Mouse (Mus musculus): Measurements from ENCODE around the gene Plaur. TPM values are rescaled to one million over a fixed set of nuclear protein-coding genes. Genes with fewer than 3 reads are reported as not detected.

The Plaur gene
- polyA plus RNA-seq, 1 experiment from 2014 or later: 2.1 TPM

DNA sequence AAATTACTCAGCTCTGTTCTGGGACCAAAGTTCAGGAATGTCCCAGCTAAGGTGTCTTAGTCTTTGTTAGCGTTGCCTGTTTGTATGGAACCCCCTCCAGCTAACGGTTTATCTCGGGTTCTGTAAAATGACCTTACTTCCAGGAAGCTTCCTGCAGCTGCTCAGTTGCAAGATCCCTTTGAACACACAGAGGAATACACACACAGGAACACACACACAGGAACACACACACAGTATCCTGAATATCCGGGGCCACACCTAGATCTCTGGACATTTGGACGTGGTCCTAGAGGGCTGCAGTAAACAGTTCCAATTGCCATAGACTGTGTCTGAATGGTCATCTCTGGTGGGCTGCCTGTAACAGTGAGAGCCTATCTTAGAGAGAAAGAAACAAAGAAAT, 6.6 kb upstream of the Plaur start:
- no peaks in the 10 kb centered on the region for H3K27me3 ChIP-seq (replicated peaks; ENCODE audit: control insufficient read depth, insufficient read depth, low read length)
- no peaks in the 10 kb centered on the region for H3K36me3 ChIP-seq (ENCODE audit: control insufficient read depth, insufficient read depth)
- H3K4me2 ChIP-seq (ENCODE audit: low read length): no peak overlapping the region
- no peaks in the 10 kb centered on the region for H3K9me3 ChIP-seq (ENCODE audit: control insufficient read depth, low read length)
- no peak overlapping the region for H3K27ac ChIP-seq (ENCODE audit: low read length)
- no peaks in the 10 kb centered on the region for H3K4me1 ChIP-seq (replicated peaks; ENCODE audit: control insufficient read depth, insufficient read depth, low read length)
- H3K9ac ChIP-seq (replicated peaks; ENCODE audit: low read depth, low read length): no peak overlapping the region
- WGBS: 67% methylated on average over 5 of the region's 5 CpGs
- H3K4me3 ChIP-seq (replicated peaks; ENCODE audit: low read length): no peak overlapping the region
- ATAC-seq: no peak

DNA sequence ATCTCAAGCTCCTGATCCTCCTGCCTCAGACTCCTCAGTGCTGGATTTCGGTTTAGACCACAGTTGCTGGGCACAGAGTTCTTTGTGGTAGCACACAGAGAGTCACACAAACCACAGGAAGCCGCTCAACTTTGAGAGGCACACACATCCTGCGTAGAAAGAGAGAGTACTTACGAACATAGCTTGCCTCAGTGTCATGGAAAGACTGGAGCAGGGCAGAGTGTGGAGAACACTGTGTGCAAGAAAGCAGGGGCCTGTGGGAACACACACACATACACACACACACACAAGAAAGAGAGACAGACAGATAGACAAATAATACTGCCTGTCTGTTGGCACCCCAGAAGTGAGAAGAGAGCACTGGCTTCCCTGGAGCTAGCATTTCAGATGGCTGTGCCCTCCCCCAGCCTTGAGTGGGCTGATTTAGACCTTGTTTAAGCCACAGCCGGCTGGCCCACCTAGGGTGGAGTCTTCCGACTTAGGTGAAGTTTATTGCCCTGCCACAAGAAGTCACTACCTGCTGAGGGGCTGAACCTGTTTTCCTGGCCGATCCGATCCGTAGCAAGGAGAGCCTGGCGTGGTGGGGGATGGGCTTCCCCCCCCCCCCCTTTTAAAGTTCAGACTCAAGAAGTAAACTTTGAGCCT, 4.4 kb upstream of the Plaur start:
- H3K27ac ChIP-seq (ENCODE audit: low read length): no peak overlapping the region
- H3K36me3 ChIP-seq (ENCODE audit: control insufficient read depth, insufficient read depth): no peaks in the 10 kb centered on the region
- no peaks in the 10 kb centered on the region for H3K9me3 ChIP-seq (ENCODE audit: control insufficient read depth, low read length)
- H3K27me3 ChIP-seq (replicated peaks; ENCODE audit: control insufficient read depth, insufficient read depth, low read length): peaks cover 2% of the 10 kb centered on the region; the same call in 1 of the 2 replicates
- peaks cover 4% of the 10 kb centered on the region; the same call in 1 of the 2 replicates for H3K4me1 ChIP-seq (replicated peaks; ENCODE audit: control insufficient read depth, insufficient read depth, low read length)
- no peak for ATAC-seq
- no peak overlapping the region for H3K9ac ChIP-seq (replicated peaks; ENCODE audit: low read depth, low read length)
- H3K4me2 ChIP-seq (ENCODE audit: low read length): no peak overlapping the region
- H3K4me3 ChIP-seq (replicated peaks; ENCODE audit: low read length): no peak overlapping the region
- 73% methylated on average over 10 of the region's 10 CpGs for whole genome bisulfite sequencing

DNA sequence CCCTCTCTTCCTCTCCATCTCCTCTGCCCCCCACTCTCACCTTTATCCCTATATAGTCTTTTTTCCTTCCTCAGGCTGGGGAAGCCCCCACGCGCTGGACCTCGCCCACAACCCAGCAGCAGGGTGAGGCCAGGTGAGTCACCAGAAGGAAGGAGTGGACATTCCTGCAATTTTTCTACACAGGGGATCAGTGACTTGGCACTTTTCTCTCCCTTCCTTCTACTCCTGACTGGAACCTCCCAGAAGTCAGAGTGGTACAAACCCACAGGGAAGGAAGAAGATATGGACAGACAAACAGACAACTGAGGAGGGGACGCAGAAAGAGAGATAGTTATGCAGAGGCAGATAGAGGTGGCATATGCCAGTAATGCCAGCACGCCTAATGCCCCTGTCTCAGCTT, 2.8 kb upstream of the Plaur start:
- peaks cover 2% of the 10 kb centered on the region; the same call in 1 of the 2 replicates for H3K27me3 ChIP-seq (replicated peaks; ENCODE audit: control insufficient read depth, insufficient read depth, low read length)
- H3K4me3 ChIP-seq (replicated peaks; ENCODE audit: low read length): no peak overlapping the region
- no peak overlapping the region for H3K4me2 ChIP-seq (ENCODE audit: low read length)
- ATAC-seq: no peak
- H3K36me3 ChIP-seq (ENCODE audit: control insufficient read depth, insufficient read depth): no peaks in the 10 kb centered on the region
- peaks cover 7% of the 10 kb centered on the region; the same call in 1 of the 2 replicates for H3K4me1 ChIP-seq (replicated peaks; ENCODE audit: control insufficient read depth, insufficient read depth, low read length)
- WGBS: 89% methylated on average over 5 of the region's 5 CpGs
- no peak overlapping the region for H3K9ac ChIP-seq (replicated peaks; ENCODE audit: low read depth, low read length)
- no peaks in the 10 kb centered on the region for H3K9me3 ChIP-seq (ENCODE audit: control insufficient read depth, low read length)
- H3K27ac ChIP-seq (ENCODE audit: low read length): no peak overlapping the region

DNA sequence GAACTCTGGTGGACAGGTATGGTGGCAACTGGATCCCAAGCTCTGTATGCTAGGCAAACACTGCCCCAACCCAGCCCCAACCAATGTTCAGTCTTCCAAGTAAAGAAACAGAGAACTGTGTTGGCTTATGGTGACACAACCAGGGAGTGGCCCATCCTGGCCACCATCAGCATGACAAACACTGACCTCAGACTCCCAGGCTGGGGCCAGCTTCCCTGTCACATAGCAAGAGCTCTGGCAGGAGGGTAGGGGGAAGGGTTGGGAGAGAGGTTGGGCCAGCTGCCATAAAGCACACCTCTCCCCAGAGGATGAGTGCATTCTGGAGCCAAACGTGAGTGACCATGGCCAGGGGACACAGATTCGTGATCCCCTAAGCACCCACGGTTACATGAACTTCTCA, 2.4 kb upstream of the Plaur start:
- H3K27ac ChIP-seq (ENCODE audit: low read length): no peak overlapping the region

DNA sequence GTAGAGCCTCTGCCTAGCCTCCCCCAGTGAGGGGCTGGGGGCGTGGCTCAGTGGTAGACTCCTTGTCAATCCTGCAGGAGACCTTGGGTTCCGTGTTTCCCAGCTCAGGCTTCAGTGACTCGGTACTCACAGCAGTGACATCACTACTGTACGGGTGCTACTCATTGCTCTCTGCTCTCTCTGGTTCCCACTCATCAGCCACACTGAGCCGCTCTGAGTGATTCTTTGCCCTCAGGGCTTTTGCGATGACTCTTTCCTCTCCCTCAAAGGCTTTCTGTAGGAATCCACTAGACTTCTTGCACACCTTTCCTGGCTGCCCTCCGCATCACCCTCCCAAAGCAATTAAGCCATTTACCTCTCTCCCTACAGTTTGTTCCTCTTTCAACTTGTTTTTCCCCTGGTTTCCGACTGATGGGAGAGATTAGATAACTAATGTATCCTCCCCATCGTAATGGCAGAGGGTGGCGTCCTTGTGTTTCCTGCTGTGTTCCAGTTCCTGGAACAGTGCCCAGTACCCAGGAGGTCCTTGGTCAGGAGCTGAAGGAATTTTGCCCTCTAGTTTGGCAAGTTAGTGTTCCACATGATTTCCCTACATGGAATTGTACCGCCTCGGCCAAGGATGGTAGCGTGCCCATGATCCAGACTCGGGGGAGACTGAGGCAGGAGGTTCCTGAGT, 770 bp upstream of the Plaur start:
- Histone ChIP-seq H3K27ac (ENCODE audit: low read length) (no peak overlapping the region), H3K9me3 (ENCODE audit: control insufficient read depth, low read length) (no peaks in the 10 kb centered on the region), H3K36me3 (ENCODE audit: control insufficient read depth, insufficient read depth) (no peaks in the 10 kb centered on the region), H3K4me3 (replicated peaks; ENCODE audit: low read length) (no peak overlapping the region), H3K4me1 (replicated peaks; ENCODE audit: control insufficient read depth, insufficient read depth, low read length) (peaks cover 7% of the 10 kb centered on the region; the same call in 1 of the 2 replicates), H3K4me2 (ENCODE audit: low read length) (no peak overlapping the region), H3K9ac (replicated peaks; ENCODE audit: low read depth, low read length) (no peak overlapping the region), H3K27me3 (replicated peaks; ENCODE audit: control insufficient read depth, insufficient read depth, low read length) (peaks cover 2% of the 10 kb centered on the region; the same call in 1 of the 2 replicates)
- 67% methylated on average over 14 of the region's 14 CpGs for WGBS
- no peak for ATAC-seq

More for the DNA sequence above, 2.4 kb upstream of the Plaur start:
- Histone ChIP-seq H3K36me3 (ENCODE audit: control insufficient read depth, insufficient read depth) (no peaks in the 10 kb centered on the region), H3K9me3 (ENCODE audit: control insufficient read depth, low read length) (no peaks in the 10 kb centered on the region), H3K27me3 (replicated peaks; ENCODE audit: control insufficient read depth, insufficient read depth, low read length) (peaks cover 2% of the 10 kb centered on the region; the same call in 1 of the 2 replicates), H3K4me3 (replicated peaks; ENCODE audit: low read length) (no peak overlapping the region), H3K9ac (replicated peaks; ENCODE audit: low read depth, low read length) (no peak overlapping the region), H3K4me1 (replicated peaks; ENCODE audit: control insufficient read depth, insufficient read depth, low read length) (peaks cover 7% of the 10 kb centered on the region; the same call in 1 of the 2 replicates), H3K4me2 (ENCODE audit: low read length) (no peak overlapping the region)
- 76% methylated on average over 3 of the region's 3 CpGs for WGBS
- no peak for ATAC-seq

DNA sequence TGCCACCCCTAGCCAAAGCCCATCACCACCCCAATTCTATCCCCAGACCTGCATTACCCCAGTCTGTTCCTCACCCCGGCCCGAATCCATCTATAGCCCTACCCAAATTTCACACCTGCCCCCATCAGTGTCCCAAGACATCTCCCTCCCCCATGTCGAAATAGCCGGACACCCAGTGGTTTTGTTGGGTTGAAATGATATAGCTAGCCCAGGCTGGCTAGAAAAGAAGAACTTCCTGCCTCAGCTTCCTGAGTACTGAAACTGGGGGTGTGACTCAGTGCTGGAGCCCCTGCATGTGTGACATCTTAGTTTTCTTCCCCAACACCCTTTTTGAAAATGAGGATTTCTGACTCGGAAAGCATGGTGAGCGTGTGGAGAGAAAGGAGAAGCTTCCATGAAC, 4.6 kb downstream of the Plaur start:
- H3K9ac ChIP-seq (replicated peaks; ENCODE audit: low read depth, low read length): no peak overlapping the region
- ATAC-seq: no peak
- H3K27ac ChIP-seq (ENCODE audit: low read length): no peak overlapping the region
- no peaks in the 10 kb centered on the region for H3K9me3 ChIP-seq (ENCODE audit: control insufficient read depth, low read length)
- H3K4me1 ChIP-seq (replicated peaks; ENCODE audit: control insufficient read depth, insufficient read depth, low read length): peaks cover 7% of the 10 kb centered on the region; the same call in 1 of the 2 replicates
- no peak overlapping the region for H3K4me3 ChIP-seq (replicated peaks; ENCODE audit: low read length)
- H3K4me2 ChIP-seq (ENCODE audit: low read length): no peak overlapping the region
- H3K27me3 ChIP-seq (replicated peaks; ENCODE audit: control insufficient read depth, insufficient read depth, low read length): peaks cover 2% of the 10 kb centered on the region; the same call in 1 of the 2 replicates
- H3K36me3 ChIP-seq (ENCODE audit: control insufficient read depth, insufficient read depth): no peaks in the 10 kb centered on the region
- WGBS: 82% methylated on average over 6 of the region's 6 CpGs

DNA sequence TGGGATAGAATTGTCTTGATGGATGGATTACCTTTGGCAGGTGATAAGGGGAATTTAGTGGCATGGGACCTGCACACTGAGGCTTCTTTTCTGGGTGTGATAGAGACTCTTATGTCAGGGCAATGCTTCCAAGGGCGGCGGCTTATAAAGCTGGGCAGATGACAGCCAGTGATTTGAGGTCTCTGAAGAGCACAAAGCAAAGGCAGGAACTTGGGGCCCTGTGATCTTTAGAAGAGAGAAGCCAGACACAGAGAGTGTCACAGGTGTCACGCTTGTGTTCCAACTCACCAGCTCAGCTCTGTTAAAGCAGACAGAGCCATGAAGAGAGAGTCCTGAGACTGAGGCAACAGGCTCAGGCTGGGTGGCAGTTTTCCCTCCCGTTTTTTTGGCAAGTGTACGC, 5.6 kb downstream of the Plaur start:
- Histone ChIP-seq H3K27me3 (replicated peaks; ENCODE audit: control insufficient read depth, insufficient read depth, low read length) (no peaks in the 10 kb centered on the region), H3K4me1 (replicated peaks; ENCODE audit: control insufficient read depth, insufficient read depth, low read length) (0 out of 2 replicates have a peak, but pooled peaks cover 3% of the 10 kb centered on the region), H3K4me3 (replicated peaks; ENCODE audit: low read length) (no peak overlapping the region), H3K27ac (ENCODE audit: low read length) (no peak overlapping the region), H3K4me2 (ENCODE audit: low read length) (no peak overlapping the region), H3K9ac (replicated peaks; ENCODE audit: low read depth, low read length) (no peak overlapping the region), H3K36me3 (ENCODE audit: control insufficient read depth, insufficient read depth) (no peaks in the 10 kb centered on the region), H3K9me3 (ENCODE audit: control insufficient read depth, low read length) (no peaks in the 10 kb centered on the region)
- 80% methylated on average over 5 of the region's 5 CpGs for WGBS
- ATAC-seq: no peak

DNA sequence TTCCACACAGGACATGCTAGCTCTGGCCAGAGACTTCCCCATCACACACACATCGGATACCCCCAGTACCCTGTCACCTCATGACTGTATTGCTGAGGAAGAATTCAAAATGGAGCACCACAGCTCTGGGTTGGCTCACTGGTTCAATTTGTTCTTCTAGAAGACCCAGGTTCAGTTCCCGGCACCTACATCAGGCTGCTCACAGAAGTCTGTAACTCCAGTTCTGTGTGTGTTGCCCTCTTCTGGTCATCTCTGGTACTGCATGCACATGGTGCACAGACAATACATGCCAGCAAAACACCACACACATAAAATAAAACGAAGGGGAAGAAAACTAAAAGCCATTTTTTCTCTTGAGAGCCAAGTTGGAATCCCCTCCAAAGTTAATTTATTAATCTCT, 6.8 kb downstream of the Plaur start:
- Histone ChIP-seq H3K36me3 (ENCODE audit: control insufficient read depth, insufficient read depth) (no peaks in the 10 kb centered on the region), H3K9ac (replicated peaks; ENCODE audit: low read depth, low read length) (no peak overlapping the region), H3K4me1 (replicated peaks; ENCODE audit: control insufficient read depth, insufficient read depth, low read length) (no peaks in the 10 kb centered on the region), H3K4me3 (replicated peaks; ENCODE audit: low read length) (no peak overlapping the region), H3K27ac (ENCODE audit: low read length) (no peak overlapping the region), H3K27me3 (replicated peaks; ENCODE audit: control insufficient read depth, insufficient read depth, low read length) (no peaks in the 10 kb centered on the region), H3K4me2 (ENCODE audit: low read length) (no peak overlapping the region), H3K9me3 (ENCODE audit: control insufficient read depth, low read length) (no peaks in the 10 kb centered on the region)
- 84% methylated on average over 3 of the region's 3 CpGs for WGBS
- no peak for ATAC-seq

DNA sequence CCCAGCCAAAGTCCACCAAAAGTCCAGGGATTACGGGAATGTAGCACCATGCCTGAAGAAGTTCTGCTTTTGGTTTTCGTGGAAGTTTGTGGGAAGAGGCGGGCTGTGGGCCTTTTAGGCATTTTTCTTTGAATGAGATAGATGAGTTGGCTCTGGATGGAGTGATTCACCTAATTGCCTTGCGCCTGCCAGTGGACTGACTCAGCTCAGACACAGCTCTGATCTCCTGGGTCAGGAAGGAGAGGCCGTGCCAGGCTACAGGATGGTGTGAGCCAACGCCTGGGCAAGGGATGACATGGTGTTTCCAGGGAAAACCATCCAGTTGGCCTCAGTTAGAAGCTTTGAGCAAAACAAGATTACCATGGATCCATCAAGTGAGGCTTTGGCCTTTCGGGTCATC, 8.1 kb downstream of the Plaur start:
- Histone ChIP-seq H3K9ac (replicated peaks; ENCODE audit: low read depth, low read length) (no peak overlapping the region), H3K4me2 (ENCODE audit: low read length) (no peak overlapping the region), H3K4me1 (replicated peaks; ENCODE audit: control insufficient read depth, insufficient read depth, low read length) (peaks cover 4% of the 10 kb centered on the region; the same call in 1 of the 2 replicates), H3K27ac (ENCODE audit: low read length) (no peak overlapping the region), H3K4me3 (replicated peaks; ENCODE audit: low read length) (no peak overlapping the region), H3K36me3 (ENCODE audit: control insufficient read depth, insufficient read depth) (no peaks in the 10 kb centered on the region), H3K27me3 (replicated peaks; ENCODE audit: control insufficient read depth, insufficient read depth, low read length) (no peaks in the 10 kb centered on the region), H3K9me3 (ENCODE audit: control insufficient read depth, low read length) (no peaks in the 10 kb centered on the region)
- 92% methylated on average over 7 of the region's 7 CpGs for WGBS
- ATAC-seq: no peak
